Mouse (Mus musculus): ENCODE measurements around the gene Capns2. TPM values are rescaled to one million over a fixed set of nuclear protein-coding genes. Genes with fewer than 3 reads are reported as not detected.
A peak's percentile ranks its signal among the peaks of the same experiment; 100 is the strongest.

Gene Capns2
- 0.27 and 0.91 TPM in 2 replicates for polyA plus RNA-seq (2015; fragmentation: Nextera tagmentation; extraction: Ambion mirVana)

DNA sequence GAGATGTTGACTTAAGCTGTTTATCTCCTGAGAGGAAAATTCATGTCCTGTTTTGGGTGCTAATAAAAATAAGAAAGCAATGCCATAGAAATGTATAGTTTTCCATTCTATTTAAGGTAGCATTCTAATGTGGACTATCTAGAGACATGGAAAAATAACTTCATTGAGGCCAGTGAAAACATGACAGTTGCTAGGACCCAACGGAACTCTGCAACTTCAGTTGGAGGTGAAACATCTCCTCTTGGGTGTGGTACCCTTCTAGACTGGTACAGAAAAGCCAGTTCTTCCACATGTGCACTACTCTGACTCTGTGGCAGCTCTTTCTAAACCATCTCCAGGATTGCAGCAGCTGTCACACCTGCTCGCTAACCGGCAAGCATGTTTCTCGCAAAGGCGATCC is at the start of gene Capns2:
Gene Capns2, plus strand, starts transcription at position 301 of the 400 bp plus-strand sequence.
- no peak for ATAC-seq (ENCODE audit: low read depth)
- H3K27me3 ChIP-seq: no peaks in the 10 kb centered on the region
- 96% methylated on average over 5 of the region's 5 CpGs for WGBS
- no peaks in the 10 kb centered on the region for H3K9me3 ChIP-seq
- no peaks in the 10 kb centered on the region for H3K4me1 ChIP-seq (replicated peaks)
- H3K36me3 ChIP-seq: peaks cover 6% of the 10 kb centered on the region; the same call in 1 of the 2 replicates
- no peak within 1 kb of the TSS for H3K27ac ChIP-seq (replicated peaks)
- no peak within 1 kb of the TSS for H3K4me2 ChIP-seq
- no peak within 1 kb of the TSS for H3K9ac ChIP-seq
- no peak within 1 kb of the TSS for H3K4me3 ChIP-seq

GRCm38 (mm10) chr8:92853188-92853983 is 47.8 kb upstream of the Capns2 start:
- WGBS: 57% methylated on average over 18 of the region's 18 CpGs
- no peak for ATAC-seq (ENCODE audit: low read depth)
- H3K27me3 ChIP-seq: peaks cover 26% of the 10 kb centered on the region
- 0 out of 2 replicates have a peak, but pooled peaks cover 5% of the 10 kb centered on the region for H3K9me3 ChIP-seq
- H3K9ac ChIP-seq: no peak overlapping the region
- 0 out of 2 replicates have a peak overlapping the region, but pooled peaks have one; percentile 16 for H3K4me2 ChIP-seq
- H3K27ac ChIP-seq (replicated peaks): no peak overlapping the region
- H3K36me3 ChIP-seq: no peaks in the 10 kb centered on the region
- H3K4me1 ChIP-seq (replicated peaks): peaks cover 48% of the 10 kb centered on the region
- H3K4me3 ChIP-seq: no peak overlapping the region

- ATAC-seq (ENCODE audit: low read depth): no peak
- Histone ChIP-seq H3K27ac (replicated peaks) (no peak overlapping the region), H3K4me3 (peak overlapping the region; percentile 67), H3K9ac (peak overlapping the region; percentile 83; the same call in 1 of the 2 replicates), H3K27me3 (peaks cover 26% of the 10 kb centered on the region), H3K9me3 (0 out of 2 replicates have a peak, but pooled peaks cover 5% of the 10 kb centered on the region), H3K36me3 (no peaks in the 10 kb centered on the region), H3K4me2 (peak overlapping the region; percentile 68), H3K4me1 (replicated peaks) (peaks cover 44% of the 10 kb centered on the region)
- 84% methylated on average over 3 of the region's 3 CpGs for WGBS
Observed at GRCm38 (mm10) chr8:92854673-92855072, 46.5 kb upstream of the Capns2 start.

DNA sequence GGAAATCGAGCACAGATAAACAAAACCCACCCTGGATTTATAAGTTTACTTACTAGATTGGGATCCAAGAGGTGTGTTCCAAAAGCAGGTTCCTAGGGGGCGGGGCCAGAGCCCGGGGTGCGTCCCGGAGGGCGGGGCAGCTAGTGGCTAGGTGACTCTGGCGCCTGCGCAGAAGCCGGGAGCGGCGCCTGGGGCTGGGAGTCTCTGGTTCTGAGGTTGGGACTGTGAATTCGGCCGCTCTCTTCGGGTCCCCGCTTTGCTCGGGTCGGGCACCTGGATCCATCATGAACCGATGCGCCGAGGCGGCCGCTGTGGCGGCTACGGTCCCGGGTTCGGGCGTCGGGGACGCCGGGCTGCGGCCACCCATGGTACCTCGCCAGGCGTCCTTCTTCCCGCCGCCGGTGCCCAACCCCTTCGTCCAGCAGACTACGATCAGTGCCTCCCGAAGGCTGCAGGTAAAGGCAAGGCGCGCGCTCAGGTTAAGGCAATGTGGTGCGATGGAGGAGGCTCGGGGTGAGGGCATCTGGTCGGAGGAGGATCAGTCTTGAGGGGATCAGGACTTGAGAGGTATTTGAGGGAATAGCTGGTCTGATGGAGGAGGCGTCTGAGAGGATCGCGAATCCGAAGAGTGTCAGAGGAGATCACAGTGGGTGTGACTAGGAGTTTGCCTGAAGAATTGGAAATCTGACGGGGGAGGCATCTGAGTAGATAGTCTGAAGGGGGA is 45.9 kb upstream of the Capns2 start, which contains the start of gene Lpcat2:
Gene Lpcat2, plus strand, starts transcription at position 169 of the 724 bp plus-strand sequence.
- Histone ChIP-seq H3K9ac (peak within 1 kb of the TSS; percentile 83), H3K4me2 (peak within 1 kb of the TSS; percentile 68), H3K27me3 (peaks cover 26% of the 10 kb centered on the region), H3K4me1 (replicated peaks) (peaks cover 37% of the 10 kb centered on the region), H3K9me3 (0 out of 2 replicates have a peak, but pooled peaks cover 5% of the 10 kb centered on the region), H3K27ac (replicated peaks) (0 out of 2 replicates have a peak within 1 kb of the TSS, but pooled peaks have one; percentile 13), H3K4me3 (peak within 1 kb of the TSS; percentile 67), H3K36me3 (no peaks in the 10 kb centered on the region)
- WGBS: under 1% methylated on average over 50 of the region's 50 CpGs
- ATAC-seq (ENCODE audit: low read depth): peak; percentile 77

GRCm38 (mm10) chr8:92856273-92856986 is 44.8 kb upstream of the Capns2 start:
- WGBS: 87% methylated on average over 7 of the region's 7 CpGs
- Histone ChIP-seq H3K4me3 (peak overlapping the region; percentile 67), H3K9me3 (0 out of 2 replicates have a peak, but pooled peaks cover 5% of the 10 kb centered on the region), H3K4me1 (replicated peaks) (peaks cover 35% of the 10 kb centered on the region), H3K4me2 (peak overlapping the region; percentile 68), H3K27me3 (peaks cover 26% of the 10 kb centered on the region), H3K27ac (replicated peaks) (no peak overlapping the region), H3K36me3 (no peaks in the 10 kb centered on the region), H3K9ac (peak overlapping the region; percentile 83; the same call in 1 of the 2 replicates)
- no peak for ATAC-seq (ENCODE audit: low read depth)

GRCm38 (mm10) chr8:92858475-92859182 is 42.6 kb upstream of the Capns2 start:
- 78% methylated on average over 14 of the region's 14 CpGs for WGBS
- Histone ChIP-seq H3K36me3 (no peaks in the 10 kb centered on the region), H3K9me3 (0 out of 2 replicates have a peak, but pooled peaks cover 5% of the 10 kb centered on the region), H3K27me3 (peaks cover 24% of the 10 kb centered on the region), H3K4me1 (replicated peaks) (peaks cover 23% of the 10 kb centered on the region), H3K27ac (replicated peaks) (no peak overlapping the region), H3K9ac (no peak overlapping the region), H3K4me3 (no peak overlapping the region), H3K4me2 (no peak overlapping the region)
- ATAC-seq (ENCODE audit: low read depth): no peak

DNA sequence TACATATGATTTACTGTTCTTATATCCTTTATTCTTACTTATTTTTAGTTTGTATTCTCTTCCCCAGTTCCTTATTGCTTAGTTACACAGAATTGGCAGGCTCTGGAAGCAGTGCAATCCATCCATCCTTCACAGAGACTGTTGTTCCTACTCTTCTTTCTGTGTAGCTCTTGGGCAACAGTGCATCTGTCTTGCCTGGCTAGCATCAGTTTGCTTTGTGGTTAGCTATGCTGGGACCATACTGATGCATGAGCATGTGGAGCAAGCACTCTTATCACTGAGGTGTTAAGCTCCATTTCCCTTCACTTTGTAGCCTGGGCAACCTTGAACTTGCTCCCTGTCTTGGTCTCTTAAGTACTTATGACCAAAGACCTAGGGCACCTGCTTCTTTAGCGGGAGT is 39.2 kb upstream of the Capns2 start:
- ATAC-seq (ENCODE audit: low read depth): no peak

DNA sequence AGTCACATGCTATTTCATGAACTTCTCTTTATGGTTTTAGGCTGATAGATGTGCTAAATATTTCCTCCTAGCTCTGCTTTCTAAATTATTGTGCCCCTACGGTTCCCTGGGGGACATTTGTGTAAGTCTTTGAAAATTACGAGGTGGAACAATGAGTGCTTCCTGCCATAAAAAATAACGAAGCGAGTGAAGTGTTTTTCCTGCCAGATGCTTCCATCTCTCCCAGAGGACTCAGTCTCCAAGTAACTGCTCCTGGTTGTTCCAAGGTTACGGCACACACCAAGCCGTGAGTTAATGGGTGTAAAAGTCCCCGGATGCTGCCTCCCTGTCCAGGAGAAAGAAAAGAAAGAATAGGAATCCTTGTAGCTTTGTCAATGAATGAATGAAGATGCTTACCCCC is 30.9 kb upstream of the Capns2 start:
- Histone ChIP-seq H3K36me3 (no peaks in the 10 kb centered on the region), H3K4me3 (no peak overlapping the region), H3K27me3 (peaks cover 7% of the 10 kb centered on the region), H3K27ac (replicated peaks) (peak overlapping the region; percentile 73), H3K9ac (no peak overlapping the region), H3K4me1 (replicated peaks) (peaks cover 35% of the 10 kb centered on the region), H3K4me2 (no peak overlapping the region), H3K9me3 (no peaks in the 10 kb centered on the region)
- WGBS: 7% methylated on average over 7 of the region's 7 CpGs
- ATAC-seq (ENCODE audit: low read depth): peak; percentile 72

More for the DNA sequence above, 39.2 kb upstream of the Capns2 start:
- no peaks in the 10 kb centered on the region for H3K36me3 ChIP-seq
- H3K27me3 ChIP-seq: 0 out of 2 replicates have a peak, but pooled peaks cover 6% of the 10 kb centered on the region
- H3K4me1 ChIP-seq (replicated peaks): no peaks in the 10 kb centered on the region
- H3K9me3 ChIP-seq: no peaks in the 10 kb centered on the region
- H3K9ac ChIP-seq: no peak overlapping the region
- H3K4me3 ChIP-seq: no peak overlapping the region
- no peak overlapping the region for H3K27ac ChIP-seq (replicated peaks)
- 100% methylated on average over 1 of the region's 1 CpGs for WGBS
- H3K4me2 ChIP-seq: no peak overlapping the region

DNA sequence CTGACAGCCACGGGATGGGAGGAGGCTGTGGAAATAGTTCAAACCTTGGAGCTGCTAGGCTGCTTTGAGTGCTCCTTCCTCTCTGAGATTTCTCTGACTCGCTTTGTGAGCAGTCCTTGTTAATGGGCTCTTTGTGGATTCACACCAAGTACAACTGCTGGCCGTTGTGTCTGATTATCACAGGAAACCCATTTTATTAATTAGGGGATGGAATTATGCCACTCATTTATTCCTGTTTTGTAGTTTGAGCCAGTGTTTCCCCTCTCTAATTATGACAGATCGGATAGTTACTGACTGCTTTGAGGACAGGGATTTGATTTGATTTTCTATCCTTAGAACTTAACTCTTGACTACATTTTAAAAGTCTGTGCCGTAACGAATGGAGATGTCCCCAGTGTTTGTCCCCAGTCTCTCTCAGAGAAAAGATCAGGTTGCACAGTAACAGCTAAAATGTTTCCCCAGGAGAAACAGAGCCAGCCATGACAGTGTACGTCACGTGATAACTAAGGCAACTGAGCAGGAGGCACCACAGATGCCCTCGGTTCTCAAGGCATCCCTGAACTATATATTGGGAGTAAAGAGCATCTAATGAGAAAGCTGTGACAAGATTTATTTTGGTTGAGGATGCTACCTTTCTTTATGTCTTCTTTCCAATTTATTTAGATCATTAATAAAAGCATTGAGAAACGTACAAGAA is 29.0 kb upstream of the Capns2 start:
- WGBS: 35% methylated on average over 10 of the region's 10 CpGs
- no peaks in the 10 kb centered on the region; the same call in none of the 2 replicates for H3K27me3 ChIP-seq
- H3K36me3 ChIP-seq: no peaks in the 10 kb centered on the region
- no peaks in the 10 kb centered on the region for H3K9me3 ChIP-seq
- no peak overlapping the region for H3K4me3 ChIP-seq
- peak; percentile 45; the same call in 1 of the 2 replicates for ATAC-seq (ENCODE audit: low read depth)
- peaks cover 35% of the 10 kb centered on the region for H3K4me1 ChIP-seq (replicated peaks)
- H3K9ac ChIP-seq: no peak overlapping the region
- H3K4me2 ChIP-seq: no peak overlapping the region
- H3K27ac ChIP-seq (replicated peaks): peak overlapping the region; percentile 74

- H3K36me3 ChIP-seq: peaks cover 11% of the 10 kb centered on the region
- no peak overlapping the region for H3K27ac ChIP-seq (replicated peaks)
- H3K9me3 ChIP-seq: no peaks in the 10 kb centered on the region
- 64% methylated on average over 10 of the region's 10 CpGs for WGBS
- H3K4me1 ChIP-seq (replicated peaks): peaks cover 16% of the 10 kb centered on the region
- no peak overlapping the region for H3K9ac ChIP-seq
- ATAC-seq (ENCODE audit: low read depth): no peak
- no peak overlapping the region for H3K4me3 ChIP-seq
- no peak overlapping the region for H3K4me2 ChIP-seq
- H3K27me3 ChIP-seq: no peaks in the 10 kb centered on the region; the same call in 1 of the 2 replicates
Observed at GRCm38 (mm10) chr8:92875795-92876194, 25.4 kb upstream of the Capns2 start.
